Mouse (Mus musculus): ENCODE measurements around the gene Ablim1.
A peak's percentile ranks its signal among the peaks of the same experiment; 100 is the strongest.
"Not testable (repeated sequence)": the region's sequence is repeated elsewhere in the genome, so short reads cannot be mapped to it uniquely, and the experiment has no call there.

Gene Ablim1

GRCm38 (mm10) chr19:57141756-57142461 lies 172.8 kb downstream of the Ablim1 start:
- no peak for DNase-seq

GRCm38 (mm10) chr19:57140874-57141273 lies 173.8 kb downstream of the Ablim1 start:
- no peak for DNase-seq

GRCm38 (mm10) chr19:57140071-57140470 lies 174.6 kb downstream of the Ablim1 start:
- no peak for DNase-seq

- no peak for DNase-seq
These were observed 175.7 kb downstream of the Ablim1 start for GRCm38 (mm10) chr19:57138909-57139617.

- no peak for DNase-seq
These were observed 176.2 kb downstream of the Ablim1 start for GRCm38 (mm10) chr19:57138469-57138868.

- no peak for DNase-seq
These were observed 176.7 kb downstream of the Ablim1 start for GRCm38 (mm10) chr19:57138045-57138444.

GRCm38 (mm10) chr19:57136228-57136627 lies 178.5 kb downstream of the Ablim1 start:
- peak; percentile 83 for DNase-seq

- DNase-seq = not testable (repeated sequence)
These were observed 179.1 kb downstream of the Ablim1 start for GRCm38 (mm10) chr19:57135654-57136053.

GRCm38 (mm10) chr19:57134654-57135348 lies 179.9 kb downstream of the Ablim1 start:
- DNase-seq = no peak

- no peak for DNase-seq
These were observed 181.7 kb downstream of the Ablim1 start for GRCm38 (mm10) chr19:57132916-57133520.

GRCm38 (mm10) chr19:57132281-57132680 lies 182.4 kb downstream of the Ablim1 start:
- no peak for DNase-seq

- DNase-seq = no peak
These were observed 183.4 kb downstream of the Ablim1 start for GRCm38 (mm10) chr19:57131366-57131765.

GRCm38 (mm10) chr19:57130591-57130990 lies 184.1 kb downstream of the Ablim1 start:
- DNase-seq = no peak

GRCm38 (mm10) chr19:57129729-57130128 lies 185.0 kb downstream of the Ablim1 start:
- DNase-seq = no peak

- DNase-seq = no peak
These were observed 186.7 kb downstream of the Ablim1 start for GRCm38 (mm10) chr19:57128037-57128436.

- no peak for DNase-seq
These were observed 187.2 kb downstream of the Ablim1 start for GRCm38 (mm10) chr19:57127523-57127922.

- no peak for DNase-seq
These were observed 187.8 kb downstream of the Ablim1 start for GRCm38 (mm10) chr19:57126950-57127349.

GRCm38 (mm10) chr19:57124906-57125305 lies 189.8 kb downstream of the Ablim1 start:
- DNase-seq = no peak

- no peak for DNase-seq
These were observed 190.6 kb downstream of the Ablim1 start for GRCm38 (mm10) chr19:57124138-57124519.

- no peak for DNase-seq
These were observed 191.1 kb downstream of the Ablim1 start for GRCm38 (mm10) chr19:57123503-57124137.

GRCm38 (mm10) chr19:57122261-57122660 lies 192.5 kb downstream of the Ablim1 start:
- DNase-seq = no peak

GRCm38 (mm10) chr19:57121036-57121435 lies 193.7 kb downstream of the Ablim1 start:
- DNase-seq = no peak

- DNase-seq = no peak
These were observed 195.1 kb downstream of the Ablim1 start for GRCm38 (mm10) chr19:57119661-57120060.
